Comparison of ENCODE assay signal across 9 mouse cellular contexts in the genomic region with DNA sequence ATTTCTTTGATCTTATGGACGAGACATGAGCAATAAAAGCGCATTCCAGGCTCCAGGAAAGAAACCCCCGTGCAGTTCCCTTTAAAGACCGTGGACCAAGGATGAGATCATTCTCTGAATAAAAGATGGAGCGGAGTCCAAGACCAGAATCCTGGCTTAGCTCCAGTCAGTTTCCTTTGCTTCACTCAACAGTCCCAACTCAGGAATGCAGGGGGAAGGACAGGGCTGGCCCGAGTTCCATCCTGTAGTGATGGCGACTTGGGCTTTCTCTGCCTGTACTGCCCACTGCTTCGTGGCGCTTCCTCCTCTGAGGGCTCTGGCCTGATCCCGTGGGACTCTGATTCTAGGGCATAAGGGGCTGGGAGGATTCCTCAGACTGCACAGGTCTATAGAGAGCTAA. TPM values are rescaled to one million over a fixed set of nuclear protein-coding genes. Genes with fewer than 3 reads are reported as not detected.
A peak's percentile ranks its signal among the peaks of the same experiment; 100 is the strongest.
DNase-seq lines count a peak whose midpoint lies in the region; ATAC-seq and TF ChIP-seq lines count a peak whose summit lies in the region.
"Had no signal": no experiment of that assay in that cellular context is flagged by ENCODE, and none has a peak within 500 bp of the region (broad histone marks: within the 10 kb centered on the region; RNA-seq: fewer than 3 reads in every experiment).

No protein-coding gene starts in this region.

- H3K4me2 ChIP-seq in intestine, embryonic 16.5 days (ENCODE audit: low read depth, low read length), result no peak overlapping the region
- H3K4me2 ChIP-seq in lung, postnatal 0 days (replicated peaks; ENCODE audit: low read depth, low read length), result no peak overlapping the region

- H3K4me3 ChIP-seq in intestine, embryonic 16.5 days (ENCODE audit: low read length), result no peak overlapping the region
- no peak overlapping the region for H3K4me3 ChIP-seq in lung, postnatal 0 days (ENCODE audit: low read depth, low read length)

- TF ChIP-seq EP300 in lung, postnatal 0 days (IDR thresholded peaks at IDR 0.05), result no peak

- H3K9me3 ChIP-seq in intestine, embryonic 16.5 days (ENCODE audit: control insufficient read depth, low read length), result no peaks in the 10 kb centered on the region
- no peaks in the 10 kb centered on the region for H3K9me3 ChIP-seq in lung, postnatal 0 days (ENCODE audit: low read length)

- peak; percentile 52 to 73 for DNase-seq in cerebellum, postnatal 10 days
- no peak for DNase-seq in cerebellum, adult 9-10 months
- peak; percentile 72 for DNase-seq in adrenal gland, postnatal 14 days
- DNase-seq in heart, adult 11 months, result peak; percentile 99
- DNase-seq in lung, postnatal 0 days (ENCODE audit: low spot score), result peak; percentile 89
- no peak for DNase-seq in thymus, adult 18-20 months
- no peak for DNase-seq in left cerebral cortex, adult 11 months (ENCODE audit: low spot score)

- peak; percentile 70 for ATAC-seq in intestine, embryonic 16.5 days
- ATAC-seq in lung, postnatal 0 days, result peak; percentile 81

- no peak for TF ChIP-seq CTCF in lung, postnatal 0 days (IDR thresholded peaks at IDR 0.05)

- 32% methylated on average over 10 of the region's 10 CpGs for WGBS in intestine, embryonic 16.5 days
- 15% methylated on average over 10 of the region's 10 CpGs for WGBS in lung, postnatal 0 days

- peaks cover 18% of the 10 kb centered on the region for H3K4me1 ChIP-seq in intestine, embryonic 16.5 days (ENCODE audit: control insufficient read depth, insufficient read depth, low read length)
- H3K4me1 ChIP-seq in lung, postnatal 0 days (ENCODE audit: insufficient read depth, low read depth, low read length), result peaks cover 4% of the 10 kb centered on the region; the same call in 1 of the 2 replicates

- peak overlapping the region; percentile 59 for H3K27ac ChIP-seq in intestine, embryonic 16.5 days (ENCODE audit: low read length)
- peak overlapping the region; percentile 79 for H3K27ac ChIP-seq in lung, postnatal 0 days (ENCODE audit: low read length)
- H3K27ac ChIP-seq: macrophage had no signal

- H3K36me3 ChIP-seq in intestine, embryonic 16.5 days (ENCODE audit: control insufficient read depth, insufficient read depth, low read length), result no peaks in the 10 kb centered on the region
- no peaks in the 10 kb centered on the region for H3K36me3 ChIP-seq in lung, postnatal 0 days (ENCODE audit: insufficient read depth, low read length)

- no peak overlapping the region for H3K9ac ChIP-seq in intestine, embryonic 16.5 days (ENCODE audit: low read depth, low read length)
- H3K9ac ChIP-seq in lung, postnatal 0 days (replicated peaks; ENCODE audit: low read depth), result no peak overlapping the region

- H3K27me3 ChIP-seq in intestine, embryonic 16.5 days (replicated peaks; ENCODE audit: control insufficient read depth, insufficient read depth, low read length), result no peaks in the 10 kb centered on the region
- H3K27me3 ChIP-seq in lung, postnatal 0 days (replicated peaks; ENCODE audit: insufficient read depth, low read length), result no peaks in the 10 kb centered on the region

RNA-seq across cellular contexts. Expression of gene Casq1, which starts 0.7 kb away (rescaled TPM):
- total RNA-seq in adrenal gland, postnatal 14 days (2021), result 0.48 and 1.8 TPM in 2 replicates
- 24.1 and 24.6 TPM in 2 replicates for polyA plus RNA-seq in intestine, embryonic 16.5 days (2015; fragmentation: Nextera tagmentation; extraction: Ambion mirVana)
- polyA plus RNA-seq in lung, postnatal 0 days (2015; fragmentation: Nextera tagmentation; extraction: Ambion mirVana), result 2.5 TPM in 2 replicates
- polyA plus RNA-seq: macrophage had no signal

RNA-seq across cellular contexts. Expression of gene Pea15a, which starts 13.8 kb away (rescaled TPM):
- total RNA-seq in adrenal gland, postnatal 14 days (2021), result 61.5 and 63.2 TPM in 2 replicates
- 80.2 and 81.3 TPM in 2 replicates for polyA plus RNA-seq in intestine, embryonic 16.5 days (2015; fragmentation: Nextera tagmentation; extraction: Ambion mirVana)
- polyA plus RNA-seq in lung, postnatal 0 days (2015; fragmentation: Nextera tagmentation; extraction: Ambion mirVana), result 114 and 118 TPM in 2 replicates

RNA-seq across cellular contexts. Expression of gene Atp1a4, which starts 37.8 kb away (rescaled TPM):
- total RNA-seq in adrenal gland, postnatal 14 days (2021), result 0.22 and 0.41 TPM in 2 replicates
- not detected in 2 replicates for polyA plus RNA-seq in intestine, embryonic 16.5 days (2015; fragmentation: Nextera tagmentation; extraction: Ambion mirVana)
- polyA plus RNA-seq in lung, postnatal 0 days (2015; fragmentation: Nextera tagmentation; extraction: Ambion mirVana), result 0.04 and 0.05 TPM in 2 replicates
- polyA plus RNA-seq: macrophage had no signal

RNA-seq across cellular contexts. Expression of gene Igsf8, which starts 41.0 kb away (rescaled TPM):
- 23.9 and 26.1 TPM in 2 replicates for total RNA-seq in adrenal gland, postnatal 14 days (2021)
- 43.1 and 45.2 TPM in 2 replicates for polyA plus RNA-seq in intestine, embryonic 16.5 days (2015; fragmentation: Nextera tagmentation; extraction: Ambion mirVana)
- 30.0 and 32.4 TPM in 2 replicates for polyA plus RNA-seq in lung, postnatal 0 days (2015; fragmentation: Nextera tagmentation; extraction: Ambion mirVana)

Comparison
In these comparisons a context has a peak if more than half of its experiments do, and no peak if none do; other contexts are left out.
1. DNase-seq: peak in cerebellum, postnatal 10 days (2 of 2), adrenal gland, postnatal 14 days (single experiment), heart, adult 11 months (single experiment) and lung, postnatal 0 days (single experiment); none in cerebellum, adult 9-10 months (single experiment), thymus, adult 18-20 months (0 of 2) and left cerebral cortex, adult 11 months (single experiment).